Mouse (Mus musculus): ENCODE measurements at regions not wholly inside any gene's neighbourhood (a gene's known extent, or its start where the extent isn't known, plus 50 kb on each side); places are given as distances from the start of the nearest gene placed in this dataset.

- DNase-seq (ENCODE audit: low spot score in 2 of 2), result no peak
Observed at GRCm38 (mm10) chr10:42131798-42132197, 113.6 kb upstream of the Armc2 start.

DNA sequence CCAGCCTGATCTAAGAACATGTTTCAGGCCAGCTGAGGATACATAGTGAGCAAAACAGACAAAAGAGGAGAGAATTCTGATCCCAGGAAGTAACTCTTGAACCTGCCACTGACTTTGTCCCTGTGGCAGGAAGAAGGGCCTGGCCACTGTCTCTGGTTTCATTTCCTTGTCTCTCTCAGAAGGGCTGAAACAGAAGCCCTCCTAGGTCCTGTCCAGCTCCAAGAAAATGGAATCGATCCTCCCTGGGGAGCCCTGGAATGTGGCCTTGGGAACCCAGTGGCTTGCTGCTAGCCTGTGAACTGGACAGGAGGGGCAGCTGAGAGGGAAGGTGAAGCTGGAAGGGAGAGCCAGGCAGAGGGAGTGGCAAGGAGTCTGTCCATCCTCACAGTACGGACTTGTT lies 113.1 kb upstream of the Armc2 start:
- no peak for DNase-seq (ENCODE audit: low spot score in 2 of 2)

- DNase-seq (ENCODE audit: low spot score in 2 of 2), result no peak
Observed at GRCm38 (mm10) chr10:42127865-42128419, 109.7 kb upstream of the Armc2 start.

DNA sequence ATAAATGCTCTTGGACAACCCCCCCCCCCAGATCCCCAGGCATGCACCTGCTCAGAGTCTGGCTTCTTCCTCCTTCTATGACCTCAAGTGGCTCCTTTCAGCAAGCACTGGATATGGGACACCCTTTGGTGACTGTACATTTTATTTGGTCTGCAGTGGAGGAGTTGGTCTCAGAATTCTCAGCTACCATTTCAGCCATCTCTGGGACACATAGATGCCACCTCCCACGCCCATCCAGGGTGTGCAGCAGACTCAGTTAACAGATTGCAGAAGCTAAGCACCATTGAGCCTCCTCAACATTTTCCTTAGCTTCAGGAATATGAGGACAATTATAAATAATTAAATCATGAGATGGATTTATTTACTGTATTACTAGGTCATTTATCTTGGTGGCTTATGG lies 108.6 kb upstream of the Armc2 start:
- DNase-seq (ENCODE audit: low spot score in 2 of 2), result no peak

- DNase-seq (ENCODE audit: low spot score in 2 of 2), result no peak
Observed at GRCm38 (mm10) chr10:42122768-42123635, 104.8 kb upstream of the Armc2 start.

DNA sequence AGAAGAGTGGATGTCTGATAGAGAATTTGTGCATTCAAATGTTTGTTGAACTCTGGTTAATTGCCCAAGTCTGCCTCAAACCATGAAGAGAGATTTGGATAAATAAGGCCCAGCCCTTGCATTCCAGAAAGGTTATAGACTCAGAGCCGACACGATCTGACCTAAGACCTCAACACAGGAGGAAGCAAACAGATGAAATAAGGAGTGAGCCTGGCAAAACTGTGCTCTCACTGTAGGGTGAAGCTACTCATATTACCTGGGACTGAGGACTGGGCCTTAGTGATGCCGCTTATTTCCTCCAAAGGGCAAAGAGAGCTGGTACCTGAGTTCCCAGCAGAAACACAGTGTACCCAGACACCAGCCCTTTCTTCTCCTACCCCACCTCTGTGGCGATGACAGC lies 103.7 kb upstream of the Armc2 start:
- DNase-seq (ENCODE audit: low spot score in 2 of 2), result no peak

DNA sequence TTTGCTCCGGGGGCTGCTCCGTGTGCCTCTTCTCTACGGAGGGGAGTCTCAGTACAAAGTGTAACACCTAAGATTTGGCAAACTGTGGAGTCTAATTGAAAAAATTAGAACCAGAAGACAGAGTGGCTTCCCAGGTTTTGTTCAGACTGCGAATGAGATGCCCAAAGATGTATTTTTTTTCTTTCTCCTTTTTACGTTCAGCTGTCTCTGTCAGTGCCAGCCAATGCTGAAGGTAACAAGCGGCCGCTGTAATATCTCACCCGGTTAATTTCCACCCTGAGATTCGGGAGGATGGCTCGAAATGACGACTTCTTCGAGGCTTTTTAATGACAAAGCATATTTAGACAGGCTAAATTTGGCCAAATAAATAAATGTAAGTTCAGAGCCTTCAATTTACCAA lies 101.1 kb upstream of the Armc2 start:
- no peak for DNase-seq (ENCODE audit: low spot score in 2 of 2)

GRCm38 (mm10) chr10:42118361-42119188 lies 100.3 kb upstream of the Armc2 start:
- no peak for DNase-seq (ENCODE audit: low spot score in 2 of 2)

DNA sequence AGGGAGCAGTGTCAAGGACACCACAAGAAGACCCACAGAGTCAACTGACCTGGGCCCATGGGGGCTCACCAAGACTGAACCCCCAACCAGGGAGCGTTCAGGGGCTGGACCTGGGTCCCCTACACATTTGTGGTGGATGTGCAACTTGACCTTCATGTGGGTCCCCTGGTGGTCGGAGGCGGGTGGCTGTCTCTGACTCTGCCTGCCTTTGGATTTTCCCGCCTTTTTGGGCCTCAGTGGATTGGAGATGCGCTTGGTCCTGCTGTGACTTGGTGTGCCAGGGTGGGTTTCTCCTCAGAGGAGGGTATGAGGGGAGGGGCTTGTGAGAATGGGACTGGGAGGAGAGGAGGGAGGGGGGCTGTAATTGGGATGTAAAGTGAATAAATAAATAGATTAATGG lies 99.3 kb upstream of the Armc2 start:
- no peak for DNase-seq (ENCODE audit: low spot score in 2 of 2)

DNA sequence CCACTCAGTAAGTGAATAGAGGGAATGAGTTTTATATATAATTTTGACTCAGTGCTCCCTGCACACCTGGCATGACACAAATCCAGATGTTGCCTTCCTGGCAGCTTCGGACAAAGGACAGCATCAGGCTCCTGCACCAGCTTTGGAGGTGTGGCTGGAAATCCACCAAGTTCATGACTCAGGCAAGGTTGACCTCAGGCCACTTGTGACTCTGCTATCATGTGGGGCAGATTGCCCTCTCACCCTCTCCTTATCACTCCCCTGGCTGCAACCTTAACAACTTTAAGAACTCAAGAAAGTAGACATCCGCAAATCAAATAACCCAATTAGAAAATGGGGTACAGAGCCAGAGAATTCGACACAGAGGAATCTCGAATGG lies 97.7 kb upstream of the Armc2 start:
- DNase-seq (ENCODE audit: low spot score in 2 of 2), result no peak

DNA sequence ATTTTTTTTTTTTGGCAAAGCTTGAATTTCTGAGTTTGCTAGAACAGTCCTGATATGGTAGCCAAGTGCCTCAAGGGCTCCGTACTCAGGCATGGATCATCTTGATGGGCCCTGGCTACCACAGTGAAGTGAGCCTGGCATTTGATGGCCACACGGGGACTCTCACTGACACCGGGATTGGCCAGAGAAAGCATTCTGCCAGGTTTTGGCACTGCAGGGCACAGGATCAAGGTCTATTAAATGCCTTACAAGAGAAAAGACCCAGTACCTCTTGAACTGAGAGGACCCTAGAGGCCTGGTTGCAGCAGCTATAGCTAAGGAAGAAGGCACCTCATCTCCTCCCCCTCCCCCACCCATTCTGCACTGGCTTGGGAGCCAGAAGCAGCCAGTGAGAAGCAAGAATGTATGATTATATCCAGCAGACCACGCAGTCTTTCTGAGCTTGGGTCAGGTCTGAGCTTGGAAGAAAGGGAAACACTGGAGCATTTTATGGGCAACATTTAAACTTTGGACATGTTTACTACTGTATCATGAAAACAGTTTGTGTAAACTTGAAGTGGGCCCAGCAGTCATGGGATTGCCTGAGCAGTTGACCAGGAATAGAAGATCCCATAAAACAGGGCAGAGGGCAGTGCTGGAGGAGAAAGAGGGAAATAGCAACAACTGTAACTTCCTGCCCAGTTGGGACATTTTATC lies 97.1 kb upstream of the Armc2 start:
- no peak for DNase-seq (ENCODE audit: low spot score in 2 of 2)

GRCm38 (mm10) chr10:42110704-42111103 lies 92.5 kb upstream of the Armc2 start:
- DNase-seq (ENCODE audit: low spot score in 2 of 2), result no peak

GRCm38 (mm10) chr10:42108294-42109014 lies 90.2 kb upstream of the Armc2 start:
- no peak for DNase-seq (ENCODE audit: low spot score in 2 of 2)

- DNase-seq (ENCODE audit: low spot score in 2 of 2), result no peak
Observed at GRCm38 (mm10) chr10:42107437-42108293, 89.4 kb upstream of the Armc2 start.

DNA sequence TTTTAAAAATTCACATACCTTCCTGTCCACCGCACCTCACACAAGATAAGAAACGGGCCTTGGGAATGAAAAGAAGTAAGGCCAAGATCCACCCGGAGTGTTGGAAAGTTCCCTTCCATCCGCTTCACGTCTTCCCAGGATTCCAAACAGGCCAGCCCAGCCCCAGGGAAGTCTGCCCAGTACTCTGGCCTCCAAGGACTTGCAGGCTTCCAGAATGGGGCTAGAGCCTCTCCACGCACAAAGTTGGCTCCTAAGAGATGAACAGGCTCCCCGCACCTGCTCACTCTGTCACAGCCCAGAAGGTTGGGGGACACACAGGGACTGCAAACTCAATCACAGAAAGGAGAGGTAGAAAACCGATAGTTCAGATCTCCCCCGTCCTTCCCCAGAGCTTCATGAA lies 88.4 kb upstream of the Armc2 start:
- no peak for DNase-seq (ENCODE audit: low spot score in 2 of 2)

GRCm38 (mm10) chr10:42105083-42105482 lies 86.8 kb upstream of the Armc2 start:
- no peak for DNase-seq (ENCODE audit: low spot score in 2 of 2)

GRCm38 (mm10) chr10:42102320-42102719 lies 84.1 kb upstream of the Armc2 start:
- DNase-seq (ENCODE audit: low spot score in 2 of 2), result no peak

GRCm38 (mm10) chr10:42101096-42101495 lies 82.9 kb upstream of the Armc2 start:
- DNase-seq (ENCODE audit: low spot score in 2 of 2), result no peak

DNA sequence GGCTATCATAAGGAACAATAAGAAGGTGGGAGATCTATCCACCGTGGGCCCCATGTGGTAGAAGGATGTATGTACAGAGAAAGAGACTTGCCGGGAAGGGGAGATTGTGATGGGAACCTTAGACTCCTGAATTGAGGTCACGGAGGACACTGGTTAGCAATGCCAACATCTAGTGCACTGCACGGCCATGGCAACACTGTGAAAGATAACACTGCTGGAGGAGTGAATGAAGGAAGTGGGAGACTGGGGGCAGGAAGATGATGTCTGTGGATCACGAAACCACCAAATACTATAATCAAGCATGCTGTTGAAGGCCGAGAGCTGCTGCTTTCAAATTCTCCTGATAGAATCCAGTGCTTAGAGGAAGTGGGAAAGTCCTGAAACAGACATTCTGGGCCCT lies 78.7 kb upstream of the Armc2 start:
- DNase-seq (ENCODE audit: low spot score in 2 of 2), result no peak

DNA sequence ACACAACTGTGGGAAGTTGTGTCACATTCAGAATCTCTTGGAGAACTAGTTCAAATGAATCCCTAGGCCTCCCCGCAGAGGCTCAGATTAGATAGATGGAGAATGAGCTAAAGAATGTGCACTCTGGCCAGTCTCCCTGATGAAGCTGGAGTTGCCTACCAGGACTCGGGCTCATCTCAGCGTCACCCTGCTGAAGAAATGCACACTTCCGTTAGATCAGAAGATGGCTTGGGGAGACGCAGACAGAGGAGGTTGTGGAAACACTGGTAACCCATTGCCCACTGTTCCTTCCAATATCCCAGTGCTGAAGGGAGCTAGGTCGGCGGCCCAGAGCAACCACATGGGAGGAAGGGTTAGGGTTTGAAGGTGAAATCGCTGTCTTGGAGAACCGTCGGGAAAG lies 77.7 kb upstream of the Armc2 start:
- no peak for DNase-seq (ENCODE audit: low spot score in 2 of 2)

All from urinary bladder, postnatal 36 days (tissue).